Mouse (Mus musculus) liver, adult (tissue): ENCODE data around the gene Spsb4.

Experiments used
- GATA4 ChIP-seq: IDR thresholded peaks from 2 replicates; pipeline ENCODE4 v1.6.1; 2014; ENCODE audit warnings: mild to moderate bottlenecking, low read length; ENCODE audit not compliant: insufficient replicate concordance

The Spsb4 gene

GRCm38 (mm10) chr9:96949551-96949950 lies 69.1 kb downstream of the Spsb4 start:
- TF ChIP-seq GATA4 = no peak

- no peak for TF ChIP-seq GATA4
These were observed 70.1 kb downstream of the Spsb4 start for GRCm38 (mm10) chr9:96948546-96948945.

GRCm38 (mm10) chr9:96947171-96947570 lies 71.5 kb downstream of the Spsb4 start:
- no peak for TF ChIP-seq GATA4

- no peak for TF ChIP-seq GATA4
These were observed 74.1 kb downstream of the Spsb4 start for GRCm38 (mm10) chr9:96944517-96944916.

GRCm38 (mm10) chr9:96942975-96943374 lies 75.7 kb downstream of the Spsb4 start:
- no peak for TF ChIP-seq GATA4

GRCm38 (mm10) chr9:96938887-96939286 lies 79.8 kb downstream of the Spsb4 start:
- no peak for TF ChIP-seq GATA4

- TF ChIP-seq GATA4 = no peak
These were observed 82.9 kb downstream of the Spsb4 start for GRCm38 (mm10) chr9:96935556-96936300.

- no peak for TF ChIP-seq GATA4
These were observed 83.8 kb downstream of the Spsb4 start for GRCm38 (mm10) chr9:96934816-96935215.

GRCm38 (mm10) chr9:96932751-96933150 lies 85.9 kb downstream of the Spsb4 start:
- TF ChIP-seq GATA4 = no peak

GRCm38 (mm10) chr9:96923577-96924316 lies 94.9 kb downstream of the Spsb4 start:
- TF ChIP-seq GATA4 = no peak

GRCm38 (mm10) chr9:96923119-96923518 lies 95.5 kb downstream of the Spsb4 start:
- no peak for TF ChIP-seq GATA4

- no peak for TF ChIP-seq GATA4
These were observed 101.8 kb downstream of the Spsb4 start for GRCm38 (mm10) chr9:96916620-96917538.

- TF ChIP-seq GATA4 = no peak
These were observed 102.6 kb downstream of the Spsb4 start for GRCm38 (mm10) chr9:96916076-96916475.

- no peak for TF ChIP-seq GATA4
These were observed 103.8 kb downstream of the Spsb4 start for GRCm38 (mm10) chr9:96914851-96915250.

- TF ChIP-seq GATA4 = no peak
These were observed 104.6 kb downstream of the Spsb4 start for GRCm38 (mm10) chr9:96914005-96914404.

- no peak for TF ChIP-seq GATA4
These were observed 109.1 kb downstream of the Spsb4 start for GRCm38 (mm10) chr9:96909503-96909902.

GRCm38 (mm10) chr9:96908737-96909136 lies 109.9 kb downstream of the Spsb4 start:
- no peak for TF ChIP-seq GATA4
